Mouse (Mus musculus): ENCODE measurements around the gene Adcy4.

Gene Adcy4

DNA sequence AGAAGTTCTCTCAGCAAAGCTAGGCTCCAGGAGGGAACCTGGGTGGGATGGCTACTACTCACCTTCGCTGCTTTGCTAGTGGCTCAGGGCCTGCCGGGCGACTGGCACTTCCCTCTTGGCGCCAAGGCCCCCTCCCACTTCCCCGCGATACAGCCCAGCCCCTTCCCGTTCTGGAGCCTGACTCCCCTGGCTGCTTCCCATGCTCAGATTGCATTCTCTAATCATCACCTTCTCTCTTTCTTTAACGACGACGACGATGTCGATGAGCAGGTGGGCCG, at the start of gene Adcy4:
Gene Adcy4 (minus strand): TSS at position 138 of the 278 bp plus-strand sequence.
- peak in 1 of 2 experiments; percentile 2 for DNase-seq (ENCODE audit: low spot score in 2 of 2)

DNA sequence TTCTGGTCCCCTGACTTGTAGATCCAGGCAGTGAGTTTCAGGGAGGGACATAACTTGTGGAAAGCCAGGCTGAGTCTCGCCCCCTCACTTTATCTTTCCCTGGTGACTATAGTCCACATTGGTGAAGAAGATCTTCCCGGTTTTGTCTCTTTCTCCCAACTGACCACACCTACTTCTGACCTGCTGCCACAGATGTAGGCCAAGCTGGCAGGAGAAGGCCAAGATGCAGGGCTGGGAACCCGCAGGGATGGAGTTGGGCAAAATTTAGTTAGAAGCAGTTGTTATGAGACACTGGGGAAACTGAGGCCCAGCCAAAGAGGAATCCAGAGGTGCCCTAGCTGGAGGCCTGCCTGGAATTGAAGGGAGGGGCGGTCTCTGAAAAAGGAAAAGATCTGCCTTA, 49.2 kb upstream of the Adcy4 start:
- DNase-seq (ENCODE audit: low spot score in 2 of 2): no peak

DNA sequence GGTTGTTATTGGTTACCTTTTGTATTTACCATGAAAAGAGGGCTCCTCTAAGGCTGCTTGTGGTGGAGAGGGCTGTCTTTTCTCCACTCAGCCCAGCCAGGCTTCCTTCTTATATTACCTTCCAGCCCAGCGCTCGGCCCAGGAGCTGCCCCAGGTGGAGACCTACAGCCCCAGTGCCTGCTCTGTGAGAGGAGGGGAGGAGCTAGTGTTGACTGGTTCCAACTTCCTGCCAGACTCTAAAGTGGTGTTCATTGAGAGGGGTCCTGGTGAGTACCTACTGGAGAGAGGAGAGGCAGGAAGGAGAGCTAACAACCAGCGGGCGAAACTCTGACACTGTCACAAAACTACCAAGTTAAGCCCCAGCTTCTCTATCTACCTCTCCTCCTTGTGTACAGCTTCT, 46.4 kb upstream of the Adcy4 start:
- no peak for DNase-seq (ENCODE audit: low spot score in 2 of 2)

DNA sequence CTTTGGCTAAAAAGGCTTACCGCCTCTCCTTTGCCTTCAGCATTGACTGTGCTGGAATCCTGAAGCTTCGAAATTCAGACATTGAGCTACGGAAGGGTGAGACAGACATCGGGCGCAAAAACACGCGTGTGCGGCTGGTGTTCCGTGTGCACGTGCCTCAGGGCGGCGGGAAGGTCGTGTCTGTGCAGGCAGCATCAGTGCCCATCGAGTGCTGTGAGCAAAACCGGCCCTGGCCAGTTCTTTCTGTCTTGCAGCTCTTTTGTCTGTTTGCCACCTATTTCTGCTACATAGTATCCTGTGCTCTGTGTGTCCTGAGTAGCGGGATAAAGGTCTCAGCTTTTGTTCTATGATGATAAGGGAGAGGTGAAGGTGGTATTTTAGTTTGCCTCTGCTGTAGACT, 46.0 kb upstream of the Adcy4 start:
- peak in 1 of 2 experiments; percentile 9 for DNase-seq (ENCODE audit: low spot score in 2 of 2)

DNA sequence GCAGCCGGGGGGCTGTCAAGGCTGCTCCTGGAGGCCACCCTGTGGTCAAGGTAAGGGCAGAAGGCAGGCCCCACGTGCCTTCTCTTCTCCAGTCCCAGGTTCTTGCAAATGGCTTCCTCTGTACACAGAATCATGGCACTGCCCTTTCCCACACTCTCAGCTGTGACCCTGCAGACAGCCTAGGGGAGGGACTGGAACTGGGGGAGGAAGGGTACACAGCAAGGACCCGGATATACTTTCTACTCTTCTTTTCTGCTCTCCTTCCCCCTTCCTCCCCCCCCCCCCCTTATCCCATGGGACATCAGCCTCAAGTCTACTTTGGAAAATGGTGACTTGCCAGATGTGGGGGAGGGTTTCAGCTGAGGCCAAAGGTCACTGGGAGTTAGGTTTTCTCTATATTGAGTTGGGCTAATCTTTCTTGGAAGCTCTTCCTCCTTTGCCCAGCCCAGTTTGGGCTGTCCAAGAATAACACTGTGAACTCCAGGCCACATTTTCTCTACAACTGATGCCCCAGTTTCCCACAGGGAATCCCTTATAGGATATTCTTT, 44.9 kb upstream of the Adcy4 start:
- DNase-seq (ENCODE audit: low spot score in 2 of 2): peak in 1 of 2 experiments; percentile 13

DNA sequence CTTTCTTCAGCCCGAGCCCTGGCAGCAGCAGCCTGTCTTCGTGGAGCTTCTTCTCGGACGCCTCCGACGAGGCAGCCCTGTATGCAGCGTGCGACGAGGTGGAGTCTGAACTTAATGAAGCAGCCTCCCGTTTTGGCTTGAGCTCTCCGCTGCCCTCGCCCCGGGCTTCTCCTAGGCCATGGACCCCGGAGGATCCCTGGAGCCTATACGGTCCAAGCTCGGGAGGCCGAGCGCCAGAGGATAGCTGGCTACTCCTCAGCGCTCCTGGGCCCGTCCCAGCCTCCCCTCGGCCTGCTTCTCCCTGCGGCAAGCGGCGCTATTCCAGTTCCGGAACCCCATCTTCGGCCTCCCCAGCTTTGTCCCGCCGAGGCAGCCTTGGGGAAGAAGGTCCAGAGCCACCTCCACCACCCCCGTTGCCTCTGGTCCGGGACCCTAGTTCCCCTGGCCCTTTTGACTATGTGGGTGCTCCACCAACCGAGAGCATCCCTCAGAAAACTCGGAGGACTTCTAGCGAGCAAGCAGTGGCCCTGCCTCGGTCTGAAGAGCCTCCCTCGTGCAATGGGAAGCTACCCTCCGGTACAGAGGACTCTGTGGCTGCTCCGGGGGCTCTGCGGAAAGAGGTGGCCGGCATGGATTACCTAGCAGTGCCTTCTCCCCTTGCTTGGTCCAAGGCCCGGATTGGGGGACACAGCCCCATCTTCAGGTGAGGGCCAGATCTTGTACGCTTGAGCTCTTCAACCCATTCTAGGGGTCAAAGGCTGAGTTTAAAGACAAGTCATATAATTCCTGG, 42.9 kb upstream of the Adcy4 start:
- DNase-seq (ENCODE audit: low spot score in 2 of 2): peak in 1 of 2 experiments; percentile 11

DNA sequence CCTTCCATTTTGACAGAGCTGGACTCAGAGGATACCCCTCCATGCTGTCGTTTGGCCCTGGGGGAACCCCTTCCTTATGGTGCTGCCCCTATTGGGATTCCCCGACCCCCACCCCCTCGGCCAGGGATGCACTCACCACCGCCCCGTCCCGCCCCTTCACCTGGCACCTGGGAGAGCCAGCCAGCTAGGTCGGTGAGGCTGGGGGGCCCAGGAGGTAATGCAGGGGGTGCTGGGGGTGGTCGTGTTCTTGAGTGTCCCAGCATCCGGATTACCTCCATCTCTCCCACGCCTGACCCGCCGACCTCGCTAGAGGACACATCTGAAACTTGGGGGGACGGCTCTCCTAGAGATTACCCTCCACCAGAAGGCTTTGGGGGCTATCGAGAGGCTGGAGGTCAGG, 42.2 kb upstream of the Adcy4 start:
- peak in 1 of 2 experiments; percentile 10 for DNase-seq (ENCODE audit: low spot score in 2 of 2)

DNA sequence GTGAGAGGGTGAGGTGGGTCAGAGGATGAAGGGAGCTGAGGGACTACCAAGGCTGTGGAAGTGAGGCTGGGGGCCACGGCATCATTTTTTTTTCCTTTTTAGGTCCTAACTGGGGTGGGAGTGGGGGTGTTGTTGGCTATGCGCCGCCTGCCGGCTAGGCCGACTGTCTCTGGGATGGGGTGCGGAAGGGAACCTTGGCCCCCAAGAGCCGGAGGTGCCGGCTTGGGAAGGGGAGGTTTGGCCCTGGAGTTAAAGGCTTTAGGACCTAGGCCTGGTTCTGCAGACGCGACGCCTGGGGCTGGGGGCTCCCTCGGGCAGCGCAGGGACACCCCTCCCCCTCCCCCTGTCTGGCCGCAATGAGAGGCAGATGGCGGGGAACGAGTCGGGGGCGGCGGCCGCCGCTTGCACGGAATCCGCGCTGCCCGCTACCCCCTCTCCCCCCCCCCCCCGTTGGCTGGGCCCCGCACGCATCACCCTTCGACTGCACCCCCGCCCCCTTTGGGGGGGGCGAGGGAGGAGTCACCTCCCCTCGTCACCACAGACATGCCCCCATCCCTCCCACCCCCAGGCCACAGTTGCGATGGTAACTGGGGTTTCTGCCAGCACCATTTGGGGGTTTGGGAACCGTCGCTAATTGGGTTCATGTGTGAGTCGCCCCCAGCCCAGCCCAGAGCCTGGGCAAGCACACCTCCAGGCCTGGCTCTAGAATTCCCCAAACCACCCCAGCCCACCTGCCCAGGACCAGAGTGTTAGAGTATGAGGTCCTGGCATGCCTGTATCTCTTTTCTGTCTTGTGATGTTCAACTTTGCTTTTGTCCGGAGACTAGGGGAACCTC, 41.5 kb upstream of the Adcy4 start:
- peak; percentile 5 to 15 for DNase-seq (ENCODE audit: low spot score in 2 of 2)

DNA sequence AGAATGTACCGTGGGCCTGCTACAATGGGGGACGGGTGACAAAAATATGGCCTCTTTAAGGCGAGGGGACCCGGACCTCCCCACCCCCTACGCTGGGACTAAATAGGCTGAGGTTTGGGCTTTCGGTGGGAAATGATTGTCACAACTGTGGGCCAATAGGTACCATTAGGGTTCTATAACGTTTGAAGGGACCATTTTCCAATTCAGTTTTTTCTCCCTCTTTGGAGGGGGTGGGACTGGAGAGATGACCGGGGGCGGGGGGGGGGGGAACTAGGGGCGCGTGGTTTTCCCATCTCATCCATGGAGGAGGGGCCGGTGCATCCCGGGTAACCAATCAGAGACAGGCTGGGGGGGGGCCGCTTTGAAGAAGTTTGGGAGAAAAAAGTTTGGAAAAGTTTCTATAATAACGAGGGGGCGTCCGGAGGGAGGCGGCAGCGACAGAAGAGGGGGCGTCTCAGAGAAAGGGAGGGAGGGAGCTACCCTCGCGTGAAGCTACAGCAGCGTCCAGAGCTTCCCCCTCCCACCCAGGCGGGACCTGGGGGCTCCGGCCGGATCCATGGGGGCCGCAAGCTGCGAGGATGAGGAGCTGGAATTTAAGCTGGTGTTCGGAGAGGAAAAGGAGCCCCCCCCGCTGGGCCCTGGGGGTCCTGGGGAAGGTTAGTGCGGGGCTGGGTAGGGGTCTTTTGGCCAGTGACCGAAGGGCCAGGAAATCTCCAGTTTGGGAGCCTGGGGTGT, 40.8 kb upstream of the Adcy4 start:
- DNase-seq (ENCODE audit: low spot score in 2 of 2): peak; percentile 2 to 10

DNA sequence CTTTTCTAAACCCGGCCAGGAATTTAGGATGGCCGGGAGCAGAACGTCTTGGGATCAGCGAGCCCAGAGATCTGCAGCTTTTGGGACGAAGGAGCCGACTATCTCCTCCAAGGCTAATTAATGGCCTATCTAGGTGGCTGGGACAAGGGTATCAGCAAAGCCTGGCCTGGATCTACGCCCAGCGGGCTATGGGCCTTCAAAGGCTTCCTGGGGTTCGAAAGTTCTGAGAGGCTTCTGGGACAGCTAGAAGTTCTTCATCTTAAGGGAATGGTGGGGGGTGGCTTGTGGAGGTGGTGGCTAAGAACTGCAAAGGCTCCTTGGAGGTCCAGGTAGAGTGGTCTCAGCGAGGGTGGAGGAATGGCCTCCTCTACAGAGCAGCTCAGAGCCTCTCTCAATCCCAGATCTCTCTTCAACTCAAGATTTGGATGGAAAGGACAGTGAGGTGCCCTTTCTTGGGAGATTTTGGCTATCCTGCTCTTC, 40.1 kb upstream of the Adcy4 start:
- DNase-seq (ENCODE audit: low spot score in 2 of 2): peak; percentile 4 to 12

DNA sequence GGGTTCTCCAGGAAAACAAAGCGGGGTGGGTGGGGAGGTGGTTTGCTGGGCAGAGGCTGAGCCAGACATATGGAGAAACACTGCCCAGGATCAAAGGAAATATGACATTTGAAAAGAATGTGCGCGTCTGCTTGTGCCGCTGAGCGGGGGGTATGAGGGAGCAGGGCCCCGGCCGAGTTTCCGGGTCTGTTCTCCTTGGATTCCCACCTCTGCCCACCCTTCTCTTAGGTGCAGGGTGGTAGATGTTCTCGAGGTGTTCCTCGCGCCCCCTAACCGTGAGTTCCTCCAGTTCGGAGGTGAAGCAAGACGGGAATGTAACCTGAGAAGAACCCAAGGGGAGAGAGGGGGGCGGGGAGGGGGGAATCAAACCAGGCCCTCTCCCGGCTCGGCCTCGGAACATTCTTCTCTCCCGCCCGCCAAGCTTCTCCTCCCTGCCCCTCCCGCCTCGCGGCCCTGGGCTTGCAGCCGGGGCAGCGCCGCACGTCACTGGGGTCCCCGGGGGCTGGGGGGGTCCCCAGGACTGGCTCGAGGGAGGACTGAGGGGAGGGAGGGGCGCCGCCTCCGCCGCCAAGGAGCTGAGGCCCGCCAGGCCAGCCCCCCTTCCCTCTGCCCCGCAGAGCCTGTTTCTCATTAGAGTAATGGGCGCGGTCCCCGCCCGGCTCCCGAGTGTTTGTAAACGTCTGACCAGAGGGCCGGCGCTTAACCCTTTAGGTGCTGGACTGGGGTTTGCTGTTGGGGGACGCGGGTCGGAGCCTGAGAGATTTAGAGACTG, 39.3 kb upstream of the Adcy4 start, which contains the start of gene Nfatc4:
Gene Nfatc4 (plus strand): TSS at position 154 of the 772 bp plus-strand sequence.
- DNase-seq (ENCODE audit: low spot score in 2 of 2): peak; percentile 12 to 38

DNA sequence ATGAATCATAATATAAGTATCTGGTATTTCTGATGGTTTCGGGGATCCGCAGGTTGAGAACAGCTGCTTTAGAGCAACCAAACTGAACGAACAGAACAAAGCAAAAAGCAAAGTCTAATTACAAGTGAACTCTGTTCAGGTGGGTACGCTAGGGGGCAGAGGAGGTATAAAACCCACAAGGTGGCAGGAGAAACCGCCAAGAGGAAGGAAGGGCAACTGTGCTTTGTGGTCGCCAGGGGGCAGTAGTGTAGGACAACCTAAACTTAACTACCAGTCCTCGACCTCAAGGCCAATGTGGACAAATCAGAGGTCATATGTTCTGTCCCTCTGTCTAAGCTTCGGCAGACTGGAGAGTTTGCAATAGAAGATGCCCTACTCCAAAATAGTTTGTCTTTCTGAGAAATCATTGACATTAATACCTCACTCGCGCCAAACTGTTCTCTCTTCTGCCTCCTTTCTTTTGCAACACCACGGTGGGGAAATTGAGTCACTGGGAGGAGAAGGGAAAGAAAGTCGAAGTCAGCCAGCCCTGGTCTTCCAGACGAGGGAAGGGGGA, 38.6 kb upstream of the Adcy4 start:
- peak; percentile 36 to 80 for DNase-seq (ENCODE audit: low spot score in 2 of 2)

DNA sequence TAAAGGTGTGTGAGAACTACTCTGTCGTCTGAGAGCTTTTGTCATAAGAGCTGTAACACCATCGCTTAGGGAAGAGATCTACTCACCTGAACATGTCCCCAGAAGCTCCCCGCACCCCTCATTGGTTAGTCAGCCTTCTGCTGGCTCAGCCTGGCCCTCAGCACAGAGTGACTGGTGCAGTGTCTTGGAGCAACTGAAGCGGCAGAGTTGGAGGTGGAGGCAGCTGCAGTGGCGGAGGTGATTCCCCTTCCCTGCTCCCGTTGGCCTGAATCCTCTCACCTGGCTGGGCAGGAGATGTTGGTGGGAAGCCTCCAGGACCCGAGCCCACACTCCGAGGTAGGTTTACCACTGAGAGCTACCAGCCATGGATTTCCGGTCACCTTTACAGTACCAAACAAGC, 36.7 kb upstream of the Adcy4 start:
- peak; percentile 1 to 7 for DNase-seq (ENCODE audit: low spot score in 2 of 2)

DNA sequence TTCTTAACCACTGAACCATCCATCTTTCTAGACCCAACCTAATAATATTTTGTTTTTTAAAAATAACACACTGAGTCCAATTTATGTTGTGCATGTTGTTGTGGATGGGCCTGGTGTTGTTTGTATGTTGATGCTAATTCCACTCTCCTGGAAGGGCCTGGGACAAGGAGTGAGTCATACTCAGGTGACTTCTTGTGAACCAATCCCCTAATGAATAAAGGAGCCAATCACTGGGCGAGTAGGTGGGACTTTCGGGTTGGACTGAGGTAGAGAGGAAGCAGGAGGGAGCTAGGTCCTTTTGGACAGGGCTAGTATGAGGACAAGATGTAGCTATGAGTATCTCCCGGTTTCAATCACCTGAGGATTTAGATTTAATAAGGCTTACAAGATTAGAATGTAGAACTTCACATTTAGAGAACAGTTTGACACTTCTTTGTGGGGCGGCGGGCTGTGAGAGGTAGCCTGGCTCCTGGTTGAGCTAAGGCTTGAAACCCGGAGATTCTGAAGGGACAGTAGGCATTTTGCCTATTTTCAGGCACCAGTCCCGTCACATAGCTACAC, 36.0 kb upstream of the Adcy4 start:
- DNase-seq (ENCODE audit: low spot score in 2 of 2): peak in 1 of 2 experiments; percentile 7

DNA sequence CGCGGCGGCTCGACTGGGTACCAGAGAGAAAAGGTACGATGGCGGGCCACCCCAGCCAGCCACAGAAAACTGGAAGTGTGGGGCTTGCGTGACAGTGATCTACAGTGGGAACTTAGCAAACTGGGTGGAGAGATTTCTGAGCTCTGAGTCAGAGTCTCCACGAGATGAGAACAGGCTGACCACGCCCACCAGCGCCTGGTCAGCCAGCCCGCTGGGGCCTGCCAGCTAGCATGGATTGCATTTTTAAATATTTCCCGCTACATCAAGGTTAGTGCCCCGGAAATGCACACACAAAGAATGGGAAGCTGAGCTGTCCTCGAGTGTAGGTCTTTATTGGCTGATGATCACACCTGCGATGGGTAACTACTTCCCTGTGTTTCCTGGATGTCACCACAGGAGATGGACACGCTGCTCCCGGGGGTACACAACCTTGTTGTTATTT, 31.4 kb upstream of the Adcy4 start:
- DNase-seq (ENCODE audit: low spot score in 2 of 2): no peak

DNA sequence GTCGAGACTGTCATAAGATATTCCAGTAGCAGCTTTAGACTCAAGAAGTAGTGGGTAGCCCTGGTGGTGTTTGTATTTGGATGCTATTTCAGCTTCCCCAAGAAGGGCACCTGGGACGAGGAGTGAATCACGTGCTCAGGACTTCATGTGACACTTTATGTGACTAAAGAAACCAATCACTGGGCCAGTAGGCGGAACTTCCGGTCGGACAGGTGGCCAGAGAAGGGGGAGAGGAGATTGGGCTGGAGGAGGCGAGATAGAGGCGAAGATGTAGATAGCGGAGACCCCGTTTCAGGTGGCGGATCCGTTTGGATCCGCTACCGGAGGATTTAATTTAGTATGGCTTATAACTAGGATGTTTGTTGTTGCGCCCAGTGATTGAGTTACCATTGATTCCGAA, 31.0 kb upstream of the Adcy4 start:
- DNase-seq (ENCODE audit: low spot score in 2 of 2): peak; percentile 4 to 52

DNA sequence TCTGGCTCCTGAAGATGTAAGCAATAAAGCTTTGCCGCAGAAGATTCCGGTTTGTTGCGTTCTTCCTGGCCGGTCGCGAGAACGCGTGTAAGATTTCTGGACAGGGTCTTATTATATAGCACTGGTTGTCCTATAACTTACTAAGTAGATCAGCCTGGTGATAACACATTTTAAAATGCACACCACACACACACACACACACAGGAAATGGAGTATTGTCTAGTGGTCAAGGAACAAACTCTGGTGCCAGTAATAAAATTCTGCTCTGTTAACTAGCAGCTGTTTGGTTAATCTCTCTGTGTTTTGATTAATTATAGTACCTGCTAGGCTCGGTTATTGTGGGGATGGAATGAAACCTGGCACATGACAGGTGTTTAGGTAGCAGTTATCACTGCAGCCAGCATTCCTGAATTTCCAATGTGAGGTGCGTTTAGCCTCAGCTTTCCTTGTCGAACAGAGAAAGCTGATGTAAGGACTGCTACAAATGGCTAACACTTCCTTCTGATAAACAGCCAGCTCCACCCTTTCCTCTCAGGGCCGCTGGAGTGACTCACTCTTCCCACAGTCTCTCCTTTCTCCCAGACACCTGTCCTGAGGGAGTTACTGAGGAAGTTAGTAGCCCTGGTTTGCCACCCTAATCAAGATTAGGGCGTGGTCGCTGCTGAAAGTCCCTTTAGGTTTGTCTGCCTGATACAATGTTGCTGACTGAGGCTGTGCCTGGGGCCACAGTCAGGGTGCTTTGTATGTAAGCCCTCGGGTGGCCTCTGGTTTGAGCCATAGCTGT, 11.7 kb upstream of the Adcy4 start:
- DNase-seq (ENCODE audit: low spot score in 2 of 2): peak in 1 of 2 experiments; percentile 9

DNA sequence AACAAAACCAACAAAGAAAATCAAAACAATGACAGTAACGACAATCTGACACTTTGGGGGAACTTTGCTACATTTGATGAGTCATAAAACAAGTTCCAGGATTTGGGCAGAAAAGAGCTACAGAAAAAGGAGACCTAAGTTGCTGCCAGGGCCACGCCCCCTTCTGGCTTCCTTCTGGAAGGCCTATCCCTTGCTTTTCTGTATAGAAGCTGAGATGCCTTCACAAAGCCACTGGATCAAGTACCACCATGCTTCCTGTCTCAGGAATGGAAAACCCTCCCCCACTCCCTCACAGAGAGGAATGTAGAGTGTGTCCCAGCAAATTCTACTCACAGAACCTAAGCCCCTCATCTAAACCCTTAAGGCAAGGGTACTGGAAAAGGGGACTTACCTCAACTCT, 10.1 kb upstream of the Adcy4 start:
- peak; percentile 1 to 14 for DNase-seq (ENCODE audit: low spot score in 2 of 2)

DNA sequence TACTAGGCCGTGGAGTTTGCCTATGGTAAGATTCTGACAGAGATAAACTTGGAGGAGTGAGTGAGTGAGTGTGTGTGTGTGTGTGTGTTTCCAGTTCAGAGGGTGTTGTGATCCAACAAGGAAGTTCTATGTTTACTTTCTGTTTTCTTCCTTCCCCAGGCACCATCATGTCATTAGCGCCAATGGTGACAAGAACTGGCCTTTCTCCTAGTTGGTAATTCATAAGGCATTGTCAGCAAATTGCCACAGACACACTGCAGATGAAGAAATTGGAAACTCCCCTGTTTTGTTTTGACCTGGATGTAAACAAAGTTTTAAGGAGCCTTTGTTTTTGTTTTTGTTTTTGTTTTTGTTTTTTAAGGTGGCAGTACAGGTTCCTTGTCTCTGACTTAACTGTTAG, 9.6 kb upstream of the Adcy4 start:
- DNase-seq (ENCODE audit: low spot score in 2 of 2): no peak
